Mouse (Mus musculus): ENCODE data around the gene Spen.

GRCm38 (mm10) chr4:141468576-141468975 lies 69.8 kb downstream of the Spen start:
- TF ChIP-seq POLR2A (IDR thresholded peaks at IDR 0.05; ENCODE audit: control insufficient read depth, extremely low read depth, insufficient read depth, low read length, poor library complexity) (no peak), CTCF (IDR thresholded peaks at IDR 0.05; ENCODE audit: borderline replicate concordance, control insufficient read depth, extremely low read depth, insufficient read depth, low read length, poor library complexity) (no peak)

Data from thymus, adult 2 months (tissue).